Mouse (Mus musculus) CH12.LX (cell line): ENCODE data around the gene Apba2.

ENCODE experiments used
- CTCF ChIP-seq, 2 experiments: IDR thresholded peaks in 1 of 2; conservative IDR thresholded peaks in 1 of 2; 2 replicates each; pipeline ENCODE4 v1.5.1; 2011 to 2012; ENCODE audit warnings: low read depth in 2 of 2, low read length in 2 of 2, improper control_type of control experiment in 1 of 2, inconsistent platforms in 1 of 2, mild to moderate bottlenecking in 1 of 2, moderate library complexity in 1 of 2
- MEF2A ChIP-seq: IDR thresholded peaks from 2 replicates; pipeline ENCODE4 v1.6.1; 2014; ENCODE audit warnings: low read depth, mild to moderate bottlenecking, inconsistent platforms, low read length, improper control_type of control experiment, borderline replicate concordance
- MYC ChIP-seq: IDR thresholded peaks from 2 replicates; pipeline ENCODE4 v1.6.1; 2011; ENCODE audit warnings: low read depth, mild to moderate bottlenecking, improper control_type of control experiment, low read length
- POLR2A ChIP-seq: IDR thresholded peaks from 2 replicates; pipeline ENCODE4 v1.6.1; 2011; ENCODE audit warnings: low read depth, mild to moderate bottlenecking, improper control_type of control experiment, low read length
- SIN3A ChIP-seq: IDR thresholded peaks from 2 replicates; pipeline ENCODE4 v1.6.1; 2012; ENCODE audit warnings: low read length, improper control_type of control experiment, inconsistent platforms
- ZC3H11A ChIP-seq: IDR thresholded peaks from 2 replicates; pipeline ENCODE4 v1.6.1; 2012; ENCODE audit warnings: low read depth, mild to moderate bottlenecking, inconsistent platforms, low read length, improper control_type of control experiment

DNA sequence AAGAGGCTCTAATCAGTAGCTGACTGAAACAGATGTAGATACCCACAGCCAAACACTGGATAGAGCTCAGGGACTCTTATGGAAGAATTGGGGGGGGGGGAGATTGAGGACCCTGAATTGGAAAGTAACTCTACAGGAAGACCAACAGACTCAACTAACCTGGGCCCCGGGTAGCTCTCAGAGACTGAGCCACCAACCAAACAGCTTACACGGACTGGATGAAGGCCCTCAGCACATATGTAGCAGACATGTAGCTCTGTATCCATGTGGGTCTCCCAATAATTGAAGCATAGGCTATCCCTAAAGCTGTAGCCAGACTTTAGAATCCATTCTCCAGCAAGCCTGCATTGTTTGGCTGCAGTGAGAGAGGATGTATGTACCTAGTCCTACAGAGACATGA, 190.3 kb downstream of the Apba2 start:
- TF ChIP-seq POLR2A (no peak), CTCF (conservative IDR thresholded peaks at IDR 0.05 in 1 of 2, IDR thresholded peaks at IDR 0.05 in 1 of 2; ENCODE audit: low read depth in 2 of 2, low read length in 2 of 2) (no peak), MYC (no peak), MEF2A (no peak), SIN3A (no peak), ZC3H11A (no peak)
